Mouse (Mus musculus) ES-Bruce4 (cell line): ENCODE results near the gene Slc24a2.

Experiments used
- CTCF ChIP-seq: IDR thresholded peaks from one replicate; pipeline ENCODE4 v1.8.1; 2011; ENCODE audit warnings: low read depth, low read length
- POLR2A ChIP-seq: IDR thresholded peaks from one replicate; pipeline ENCODE4 v1.8.1; 2011; ENCODE audit warnings: low read length; ENCODE audit not compliant: insufficient read depth

DNA sequence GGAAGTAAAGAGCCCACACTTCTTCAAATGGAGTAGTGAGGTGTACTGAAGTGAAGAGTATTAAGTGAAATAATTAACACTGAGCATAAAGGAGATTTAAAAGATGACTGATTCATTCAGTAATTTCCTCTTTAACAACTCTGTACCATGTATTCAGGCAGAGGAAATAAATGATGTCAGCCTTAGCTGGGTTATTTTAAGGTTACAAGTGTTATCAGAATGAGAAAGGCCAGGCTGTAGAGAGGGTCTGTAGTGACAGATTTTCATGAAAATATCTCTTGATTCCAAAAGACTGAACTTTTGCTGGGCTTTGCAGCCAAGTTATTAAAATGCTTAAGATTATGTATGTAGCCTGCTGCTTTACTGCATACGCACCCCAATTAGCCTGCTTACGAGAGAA, 80.7 kb downstream of the Slc24a2 start:
- TF ChIP-seq CTCF, result no peak
- TF ChIP-seq POLR2A, result no peak
